Mouse (Mus musculus): ENCODE measurements around the gene Etl4.

Gene Etl4

GRCm38 (mm10) chr2:20597193-20597592 lies 687.6 kb downstream of the Etl4 start:
- no peak for DNase-seq (ENCODE audit: low read depth, low spot score)
- H3K36me3 ChIP-seq (ENCODE audit: control insufficient read depth, insufficient read depth, low read length, poor library complexity, severe bottlenecking) = no peaks in the 10 kb centered on the region
- H3K27me3 ChIP-seq (ENCODE audit: control insufficient read depth, insufficient read depth, low read length, poor library complexity, severe bottlenecking) = no peaks in the 10 kb centered on the region

GRCm38 (mm10) chr2:20602656-20603055 lies 693.1 kb downstream of the Etl4 start:
- Histone ChIP-seq H3K27me3 (ENCODE audit: control insufficient read depth, insufficient read depth, low read length, poor library complexity, severe bottlenecking) (no peaks in the 10 kb centered on the region), H3K36me3 (ENCODE audit: control insufficient read depth, insufficient read depth, low read length, poor library complexity, severe bottlenecking) (no peaks in the 10 kb centered on the region)
- DNase-seq (ENCODE audit: low read depth, low spot score) = no peak

GRCm38 (mm10) chr2:20603536-20603935 lies 694.0 kb downstream of the Etl4 start:
- Histone ChIP-seq H3K27me3 (ENCODE audit: control insufficient read depth, insufficient read depth, low read length, poor library complexity, severe bottlenecking) (no peaks in the 10 kb centered on the region), H3K36me3 (ENCODE audit: control insufficient read depth, insufficient read depth, low read length, poor library complexity, severe bottlenecking) (no peaks in the 10 kb centered on the region)
- no peak for DNase-seq (ENCODE audit: low read depth, low spot score)

- no peaks in the 10 kb centered on the region for H3K27me3 ChIP-seq (ENCODE audit: control insufficient read depth, insufficient read depth, low read length, poor library complexity, severe bottlenecking)
- no peaks in the 10 kb centered on the region for H3K36me3 ChIP-seq (ENCODE audit: control insufficient read depth, insufficient read depth, low read length, poor library complexity, severe bottlenecking)
- DNase-seq (ENCODE audit: low read depth, low spot score) = no peak
Measured at GRCm38 (mm10) chr2:20603991-20604390, 694.4 kb downstream of the Etl4 start.

GRCm38 (mm10) chr2:20609203-20609602 lies 699.6 kb downstream of the Etl4 start:
- DNase-seq (ENCODE audit: low read depth, low spot score) = no peak
- H3K27me3 ChIP-seq (ENCODE audit: control insufficient read depth, insufficient read depth, low read length, poor library complexity, severe bottlenecking) = no peaks in the 10 kb centered on the region
- H3K36me3 ChIP-seq (ENCODE audit: control insufficient read depth, insufficient read depth, low read length, poor library complexity, severe bottlenecking) = no peaks in the 10 kb centered on the region

- no peak for DNase-seq (ENCODE audit: low read depth, low spot score)
- no peaks in the 10 kb centered on the region for H3K27me3 ChIP-seq (ENCODE audit: control insufficient read depth, insufficient read depth, low read length, poor library complexity, severe bottlenecking)
- no peaks in the 10 kb centered on the region for H3K36me3 ChIP-seq (ENCODE audit: control insufficient read depth, insufficient read depth, low read length, poor library complexity, severe bottlenecking)
Measured at GRCm38 (mm10) chr2:20615948-20616347, 706.4 kb downstream of the Etl4 start.

GRCm38 (mm10) chr2:20618396-20618795 lies 708.8 kb downstream of the Etl4 start:
- H3K27me3 ChIP-seq (ENCODE audit: control insufficient read depth, insufficient read depth, low read length, poor library complexity, severe bottlenecking) = no peaks in the 10 kb centered on the region
- no peaks in the 10 kb centered on the region for H3K36me3 ChIP-seq (ENCODE audit: control insufficient read depth, insufficient read depth, low read length, poor library complexity, severe bottlenecking)
- DNase-seq (ENCODE audit: low read depth, low spot score) = no peak

- Histone ChIP-seq H3K27me3 (ENCODE audit: control insufficient read depth, insufficient read depth, low read length, poor library complexity, severe bottlenecking) (no peaks in the 10 kb centered on the region), H3K36me3 (ENCODE audit: control insufficient read depth, insufficient read depth, low read length, poor library complexity, severe bottlenecking) (no peaks in the 10 kb centered on the region)
- DNase-seq (ENCODE audit: low read depth, low spot score) = no peak
Measured at GRCm38 (mm10) chr2:20619881-20620280, 710.3 kb downstream of the Etl4 start.

GRCm38 (mm10) chr2:20629156-20629712 lies 719.7 kb downstream of the Etl4 start:
- no peaks in the 10 kb centered on the region; the same call in 1 of the 2 replicates for H3K27me3 ChIP-seq (ENCODE audit: control insufficient read depth, insufficient read depth, low read length, poor library complexity, severe bottlenecking)
- no peak for DNase-seq (ENCODE audit: low read depth, low spot score)
- H3K36me3 ChIP-seq (ENCODE audit: control insufficient read depth, insufficient read depth, low read length, poor library complexity, severe bottlenecking) = no peaks in the 10 kb centered on the region

- Histone ChIP-seq H3K27me3 (ENCODE audit: control insufficient read depth, insufficient read depth, low read length, poor library complexity, severe bottlenecking) (no peaks in the 10 kb centered on the region), H3K36me3 (ENCODE audit: control insufficient read depth, insufficient read depth, low read length, poor library complexity, severe bottlenecking) (no peaks in the 10 kb centered on the region)
- DNase-seq (ENCODE audit: low read depth, low spot score) = no peak
Measured at GRCm38 (mm10) chr2:20638604-20639003, 729.0 kb downstream of the Etl4 start.

- Histone ChIP-seq H3K36me3 (ENCODE audit: control insufficient read depth, insufficient read depth, low read length, poor library complexity, severe bottlenecking) (no peaks in the 10 kb centered on the region), H3K27me3 (ENCODE audit: control insufficient read depth, insufficient read depth, low read length, poor library complexity, severe bottlenecking) (no peaks in the 10 kb centered on the region)
- DNase-seq (ENCODE audit: low read depth, low spot score) = no peak
Measured at GRCm38 (mm10) chr2:20639721-20640120, 730.1 kb downstream of the Etl4 start.

GRCm38 (mm10) chr2:20642818-20643217 lies 733.2 kb downstream of the Etl4 start:
- H3K36me3 ChIP-seq (ENCODE audit: control insufficient read depth, insufficient read depth, low read length, poor library complexity, severe bottlenecking) = no peaks in the 10 kb centered on the region
- no peaks in the 10 kb centered on the region for H3K27me3 ChIP-seq (ENCODE audit: control insufficient read depth, insufficient read depth, low read length, poor library complexity, severe bottlenecking)
- no peak for DNase-seq (ENCODE audit: low read depth, low spot score)

GRCm38 (mm10) chr2:20649817-20650216 lies 740.2 kb downstream of the Etl4 start:
- no peaks in the 10 kb centered on the region for H3K27me3 ChIP-seq (ENCODE audit: control insufficient read depth, insufficient read depth, low read length, poor library complexity, severe bottlenecking)
- DNase-seq (ENCODE audit: low read depth, low spot score) = no peak

GRCm38 (mm10) chr2:20653116-20653515 lies 743.5 kb downstream of the Etl4 start:
- DNase-seq (ENCODE audit: low read depth, low spot score) = no peak
- Histone ChIP-seq H3K36me3 (ENCODE audit: control insufficient read depth, insufficient read depth, low read length, poor library complexity, severe bottlenecking) (no peaks in the 10 kb centered on the region), H3K27me3 (ENCODE audit: control insufficient read depth, insufficient read depth, low read length, poor library complexity, severe bottlenecking) (no peaks in the 10 kb centered on the region)

More at GRCm38 (mm10) chr2:20649817-20650216, 740.2 kb downstream of the Etl4 start:
- H3K36me3 ChIP-seq (ENCODE audit: control insufficient read depth, insufficient read depth, low read length, poor library complexity, severe bottlenecking) = no peaks in the 10 kb centered on the region

- Histone ChIP-seq H3K27me3 (ENCODE audit: control insufficient read depth, insufficient read depth, low read length, poor library complexity, severe bottlenecking) (no peaks in the 10 kb centered on the region), H3K36me3 (ENCODE audit: control insufficient read depth, insufficient read depth, low read length, poor library complexity, severe bottlenecking) (no peaks in the 10 kb centered on the region)
- no peak for DNase-seq (ENCODE audit: low read depth, low spot score)
Measured at GRCm38 (mm10) chr2:20654058-20654457, 744.5 kb downstream of the Etl4 start.

Data from splenic B cell, adult 2 months (primary cell).